Mouse (Mus musculus) forebrain, embryonic 16.5 days (tissue): ENCODE results near the gene Ctf2. TPM values are rescaled to one million over a fixed set of nuclear protein-coding genes. Genes with fewer than 3 reads are reported as not detected.

Source experiments
- ATAC-seq: fragments of 200-750 bp; cut with Nextera tagmentation; 2 replicates; pipeline ENCODE4 v1.8.0; 2017; ENCODE audit warnings: mild to moderate bottlenecking, moderate library complexity
- H3K27ac ChIP-seq: fragments of 300-500 bp; sonication (generic); 2 replicates; pipeline ENCODE4 v1.5.1; 2014; ENCODE audit warnings: low read length, control low read depth
- H3K27me3 ChIP-seq: fragments of 300-500 bp; sonication (generic); replicated peaks from 2 replicates; pipeline ENCODE4 v1.6.1; 2014; ENCODE audit warnings: low read length; ENCODE audit not compliant: control insufficient read depth, insufficient read depth
- H3K36me3 ChIP-seq: fragments of 300-500 bp; sonication (generic); 2 replicates; pipeline ENCODE4 v1.6.1; 2014; ENCODE audit not compliant: control insufficient read depth, insufficient read depth
- H3K4me1 ChIP-seq: fragments of 300-500 bp; sonication (generic); replicated peaks from 2 replicates; pipeline ENCODE4 v1.6.1; 2014; ENCODE audit warnings: low read length; ENCODE audit not compliant: control insufficient read depth, insufficient read depth
- H3K4me2 ChIP-seq: fragments of 300-500 bp; sonication (generic); 2 replicates; pipeline ENCODE4 v1.6.1; 2014; ENCODE audit warnings: mild to moderate bottlenecking, low read length, control low read depth
- H3K4me3 ChIP-seq: fragments of 300-500 bp; sonication (generic); replicated peaks from 2 replicates; pipeline ENCODE4 v1.5.1; 2014; ENCODE audit warnings: mild to moderate bottlenecking, low read length, control low read depth
- H3K9ac ChIP-seq: fragments of 300-500 bp; sonication (generic); replicated peaks from 2 replicates; pipeline ENCODE4 v1.6.1; 2014; ENCODE audit warnings: low read depth, low read length, control low read depth
- H3K9me3 ChIP-seq: fragments of 300-500 bp; sonication (generic); 2 replicates; pipeline ENCODE4 v1.6.1; 2016; ENCODE audit warnings: low read length; ENCODE audit not compliant: control insufficient read depth
- WGBS: fragments of 180-500 bp; shearing (Covaris S2); extraction: QIAGEN DNeasy Blood & Tissue Kit; methylation state at CpG from one replicate; pipeline ENCODE4 v1.1.7; 2014; 5-methylcytosine and 5-hydroxymethylcytosine counted together
- polyA plus RNA-seq: library from polyadenylated mRNA; unstranded; fragments of >200 nt; fragmentation: Nextera tagmentation; extraction: Ambion mirVana; gene quantifications from 2 replicates; pipeline ENCODE4 v1.2.1, GENCODE M21; 2015

Gene Ctf2
- polyA plus RNA-seq, 1 experiment from 2014 or later, result 0.11 TPM

- ATAC-seq, result no peak
- Histone ChIP-seq H3K4me1 (no peaks in the 10 kb centered on the region), H3K9me3 (no peaks in the 10 kb centered on the region), H3K4me2 (no peak overlapping the region), H3K27me3 (no peaks in the 10 kb centered on the region), H3K27ac (no peak overlapping the region), H3K9ac (no peak overlapping the region), H3K4me3 (no peak overlapping the region), H3K36me3 (no peaks in the 10 kb centered on the region)
- WGBS, result 84% methylated on average over 8 of the region's 8 CpGs
Measured at GRCm38 (mm10) chr7:127681888-127682553, 49.9 kb downstream of the Ctf2 start.

- H3K9me3 ChIP-seq, result no peaks in the 10 kb centered on the region
- no peak overlapping the region for H3K4me2 ChIP-seq
- 91% methylated on average over 13 of the region's 13 CpGs for WGBS
Measured at GRCm38 (mm10) chr7:127680541-127680940, 51.4 kb downstream of the Ctf2 start.

DNA sequence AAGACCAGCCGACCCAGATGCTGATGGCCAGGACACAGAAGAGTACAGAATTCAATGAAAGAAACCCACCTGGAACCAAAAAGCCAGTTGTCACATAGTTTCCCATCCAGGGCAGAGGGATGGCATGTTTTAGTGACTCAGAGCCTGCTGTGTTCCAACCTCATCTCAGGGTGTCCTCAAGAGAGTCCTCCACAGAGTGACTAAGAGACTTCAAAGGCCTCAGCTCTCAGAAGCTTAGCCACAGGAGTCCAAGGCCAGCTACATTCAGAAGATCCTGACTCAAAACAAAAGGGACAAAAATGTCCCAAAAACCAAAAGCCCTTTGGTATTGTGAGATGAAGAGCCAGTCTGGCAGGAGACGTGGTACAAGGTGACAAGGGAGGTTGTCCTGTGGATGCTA, 53.2 kb downstream of the Ctf2 start:
- no peaks in the 10 kb centered on the region for H3K27me3 ChIP-seq
- no peak overlapping the region for H3K9ac ChIP-seq
- WGBS, result 61% methylated on average over 2 of the region's 2 CpGs
- no peaks in the 10 kb centered on the region for H3K9me3 ChIP-seq
- H3K4me1 ChIP-seq, result no peaks in the 10 kb centered on the region
- no peak overlapping the region for H3K27ac ChIP-seq
- ATAC-seq, result no peak
- no peak overlapping the region for H3K4me3 ChIP-seq
- no peaks in the 10 kb centered on the region for H3K36me3 ChIP-seq
- H3K4me2 ChIP-seq, result no peak overlapping the region

More at GRCm38 (mm10) chr7:127680541-127680940, 51.4 kb downstream of the Ctf2 start:
- Histone ChIP-seq H3K27me3 (no peaks in the 10 kb centered on the region), H3K27ac (no peak overlapping the region), H3K36me3 (no peaks in the 10 kb centered on the region), H3K9ac (no peak overlapping the region), H3K4me3 (no peak overlapping the region), H3K4me1 (no peaks in the 10 kb centered on the region)
- ATAC-seq, result no peak

DNA sequence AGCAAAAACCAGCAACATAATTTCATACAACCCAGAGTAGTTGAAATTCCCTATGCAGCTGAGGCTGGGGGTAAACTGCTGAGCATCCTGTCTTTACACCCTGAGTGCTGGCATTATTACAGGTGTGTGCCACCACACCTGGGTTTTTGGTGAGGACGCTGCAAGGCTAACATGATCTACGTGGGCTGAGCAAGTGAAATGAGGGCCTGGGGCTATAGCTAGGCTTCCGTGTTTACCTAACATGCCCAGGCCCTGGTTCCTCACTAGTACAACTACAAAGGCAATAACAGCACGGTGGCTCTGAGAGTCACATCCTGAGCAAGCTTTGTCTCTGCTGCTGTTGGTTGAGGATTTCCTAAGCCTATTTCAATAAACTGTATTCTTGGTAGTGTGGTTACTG, 54.4 kb downstream of the Ctf2 start:
- Histone ChIP-seq H3K4me2 (no peak overlapping the region), H3K27me3 (no peaks in the 10 kb centered on the region), H3K27ac (no peak overlapping the region), H3K36me3 (no peaks in the 10 kb centered on the region), H3K9me3 (no peaks in the 10 kb centered on the region), H3K4me1 (no peaks in the 10 kb centered on the region), H3K9ac (no peak overlapping the region), H3K4me3 (no peak overlapping the region)
- whole genome bisulfite sequencing, result 91% methylated on average over 4 of the region's 4 CpGs
- no peak for ATAC-seq

DNA sequence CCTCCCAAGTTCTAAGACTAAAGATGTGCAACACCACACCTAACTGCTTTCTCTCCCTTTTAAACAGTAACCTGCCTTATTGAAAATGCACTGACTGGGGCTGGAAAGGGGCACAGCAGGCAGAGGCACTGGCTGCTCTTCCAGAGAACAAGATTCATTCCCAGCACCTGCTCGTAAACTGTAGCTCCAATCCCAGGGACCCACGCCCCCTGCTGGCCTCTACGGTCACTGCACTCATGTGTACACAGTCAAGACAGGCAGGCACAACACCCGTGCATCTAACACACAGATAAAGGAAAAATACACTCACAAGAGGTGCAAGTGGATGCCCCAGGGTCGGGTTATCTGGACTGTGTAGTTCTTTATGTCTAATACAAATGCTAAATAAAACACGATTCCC, 54.9 kb downstream of the Ctf2 start:
- Histone ChIP-seq H3K4me2 (no peak overlapping the region), H3K27ac (no peak overlapping the region), H3K36me3 (no peaks in the 10 kb centered on the region), H3K9me3 (no peaks in the 10 kb centered on the region), H3K4me1 (no peaks in the 10 kb centered on the region), H3K27me3 (no peaks in the 10 kb centered on the region), H3K4me3 (no peak overlapping the region), H3K9ac (no peak overlapping the region)
- ATAC-seq, result no peak
- 67% methylated on average over 6 of the region's 6 CpGs for WGBS

- Histone ChIP-seq H3K9me3 (no peaks in the 10 kb centered on the region), H3K27me3 (no peaks in the 10 kb centered on the region), H3K4me3 (no peak overlapping the region), H3K4me1 (no peaks in the 10 kb centered on the region), H3K9ac (peak overlapping the region; percentile 5), H3K4me2 (no peak overlapping the region), H3K36me3 (no peaks in the 10 kb centered on the region), H3K27ac (no peak overlapping the region)
- 73% methylated on average over 9 of the region's 9 CpGs for WGBS
- peak; percentile 47; the same call in 1 of the 2 replicates for ATAC-seq
Measured at GRCm38 (mm10) chr7:127675391-127675811, 56.6 kb downstream of the Ctf2 start.

DNA sequence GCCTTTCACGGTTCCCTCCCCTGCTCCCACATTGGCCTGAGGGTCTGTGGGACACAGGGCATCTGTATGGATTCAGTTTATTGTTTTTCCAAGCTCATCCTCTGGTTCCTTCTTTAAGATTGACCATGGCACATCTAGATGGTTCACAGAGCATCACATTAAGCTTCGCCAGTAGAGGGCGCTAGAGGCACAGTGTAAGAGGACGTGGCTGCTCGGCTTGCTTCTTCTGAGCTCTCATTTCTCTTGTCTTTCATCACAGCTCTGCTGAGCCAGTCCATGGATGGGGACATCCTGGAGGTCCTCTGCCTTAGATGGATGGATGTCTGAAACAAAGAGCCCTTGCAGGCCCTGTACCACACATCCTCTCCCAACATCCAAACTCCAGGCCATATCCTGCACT, 57.0 kb downstream of the Ctf2 start:
- Histone ChIP-seq H3K27me3 (no peaks in the 10 kb centered on the region), H3K27ac (no peak overlapping the region), H3K36me3 (no peaks in the 10 kb centered on the region), H3K4me2 (no peak overlapping the region), H3K4me1 (no peaks in the 10 kb centered on the region), H3K4me3 (no peak overlapping the region), H3K9me3 (no peaks in the 10 kb centered on the region), H3K9ac (peak overlapping the region; percentile 5; the same call in 1 of the 2 replicates)
- 2% methylated on average over 5 of the region's 5 CpGs for WGBS
- ATAC-seq, result peak; percentile 84

- Histone ChIP-seq H3K4me2 (no peak overlapping the region), H3K9ac (no peak overlapping the region), H3K9me3 (no peaks in the 10 kb centered on the region), H3K36me3 (no peaks in the 10 kb centered on the region), H3K27me3 (no peaks in the 10 kb centered on the region), H3K27ac (no peak overlapping the region), H3K4me1 (no peaks in the 10 kb centered on the region), H3K4me3 (no peak overlapping the region)
- no peak for ATAC-seq
- 82% methylated on average over 4 of the region's 4 CpGs for WGBS
Measured at GRCm38 (mm10) chr7:127672776-127673175, 59.2 kb downstream of the Ctf2 start.

- Histone ChIP-seq H3K4me3 (no peak overlapping the region), H3K36me3 (no peaks in the 10 kb centered on the region), H3K4me1 (no peaks in the 10 kb centered on the region), H3K4me2 (no peak overlapping the region), H3K27me3 (no peaks in the 10 kb centered on the region), H3K27ac (no peak overlapping the region), H3K9me3 (no peaks in the 10 kb centered on the region), H3K9ac (no peak overlapping the region)
- no peak for ATAC-seq
- 81% methylated on average over 11 of the region's 11 CpGs for WGBS
Measured at GRCm38 (mm10) chr7:127671880-127672774, 59.8 kb downstream of the Ctf2 start.
